Comparison of ENCODE assay signal across 15 mouse cellular contexts in the genomic region with DNA sequence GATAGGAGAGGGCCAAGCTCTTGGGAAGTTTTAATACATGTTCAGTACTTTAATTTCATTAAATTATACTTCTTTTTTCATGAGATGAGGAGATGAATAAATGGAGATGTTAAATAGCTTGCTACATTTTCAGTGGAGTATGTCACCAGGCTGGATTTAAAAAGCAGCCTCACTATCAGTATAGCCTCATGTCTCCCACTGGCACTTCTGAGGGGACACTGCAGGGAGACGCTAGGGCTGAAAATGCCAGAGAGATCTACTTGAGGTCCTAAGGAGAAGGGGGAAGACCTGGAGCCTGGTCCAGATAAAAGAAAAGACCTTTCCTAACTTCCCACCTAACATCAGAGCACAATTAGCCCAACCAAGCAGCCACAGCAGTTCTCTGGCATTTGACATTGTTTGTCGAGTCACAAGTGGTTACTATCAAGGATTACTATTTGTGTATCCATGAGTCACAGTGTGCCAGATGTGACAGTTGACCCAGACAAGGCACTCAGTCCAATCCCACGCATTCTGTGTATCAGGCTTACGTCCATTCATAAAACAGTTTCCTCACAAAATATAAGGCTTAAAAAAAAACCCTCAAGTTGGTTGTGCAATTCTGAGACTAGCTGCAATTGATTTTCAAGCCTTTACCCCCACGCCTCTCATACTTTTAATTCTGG.
A peak's percentile ranks its signal among the peaks of the same experiment; 100 is the strongest.
DNase-seq lines count a peak whose midpoint lies in the region; ATAC-seq and TF ChIP-seq lines count a peak whose summit lies in the region.
"Had no signal": no experiment of that assay in that cellular context is flagged by ENCODE, and none has a peak within 500 bp of the region (broad histone marks: within the 10 kb centered on the region; RNA-seq: fewer than 3 reads in every experiment).

No protein-coding gene starts in this region.

- TF ChIP-seq EP300 in lung, postnatal 0 days (IDR thresholded peaks at IDR 0.05) = no peak

- no peaks in the 10 kb centered on the region for H3K9me3 ChIP-seq in heart, embryonic 10.5 days
- no peaks in the 10 kb centered on the region for H3K9me3 ChIP-seq in lung, postnatal 0 days (ENCODE audit: low read length)
- H3K9me3 ChIP-seq in midbrain, embryonic 15.5 days = no peaks in the 10 kb centered on the region
- H3K9me3 ChIP-seq: embryonic facial prominence, embryonic 13.5 days; liver, embryonic 15.5 days had no signal

- no peaks in the 10 kb centered on the region for H3K36me3 ChIP-seq in heart, embryonic 10.5 days
- H3K36me3 ChIP-seq in lung, postnatal 0 days (ENCODE audit: insufficient read depth, low read length) = no peaks in the 10 kb centered on the region
- no peaks in the 10 kb centered on the region for H3K36me3 ChIP-seq in midbrain, embryonic 15.5 days (replicated peaks)
- H3K36me3 ChIP-seq: embryonic facial prominence, embryonic 13.5 days; liver, embryonic 15.5 days had no signal

- peaks cover 14% of the 10 kb centered on the region for H3K4me1 ChIP-seq in heart, embryonic 10.5 days
- no peaks in the 10 kb centered on the region for H3K4me1 ChIP-seq in lung, postnatal 0 days (ENCODE audit: insufficient read depth, low read depth, low read length)
- H3K4me1 ChIP-seq in midbrain, embryonic 15.5 days = no peaks in the 10 kb centered on the region
- H3K4me1 ChIP-seq: liver, embryonic 15.5 days had no signal

- H3K27ac ChIP-seq in heart, embryonic 10.5 days = no peak overlapping the region; the same call in 1 of the 2 replicates
- no peak overlapping the region for H3K27ac ChIP-seq in lung, postnatal 0 days (ENCODE audit: low read length)
- no peak overlapping the region for H3K27ac ChIP-seq in midbrain, embryonic 15.5 days
- H3K27ac ChIP-seq: embryonic facial prominence, embryonic 13.5 days; liver, embryonic 15.5 days had no signal

- H3K27me3 ChIP-seq in heart, embryonic 10.5 days (ENCODE audit: insufficient read depth, poor library complexity, severe bottlenecking) = no peaks in the 10 kb centered on the region
- no peaks in the 10 kb centered on the region for H3K27me3 ChIP-seq in lung, postnatal 0 days (replicated peaks; ENCODE audit: insufficient read depth, low read length)
- no peaks in the 10 kb centered on the region for H3K27me3 ChIP-seq in midbrain, embryonic 15.5 days (replicated peaks)
- H3K27me3 ChIP-seq: liver, embryonic 15.5 days had no signal

- ATAC-seq in lung, postnatal 0 days = peak; percentile 84
- ATAC-seq in midbrain, embryonic 15.5 days (replicated peaks) = no peak
- ATAC-seq: intestine, postnatal 0 days had no signal

- H3K4me2 ChIP-seq in lung, postnatal 0 days (replicated peaks; ENCODE audit: low read depth, low read length) = no peak overlapping the region
- no peak overlapping the region for H3K4me2 ChIP-seq in midbrain, embryonic 15.5 days
- H3K4me2 ChIP-seq: embryonic facial prominence, embryonic 13.5 days; liver, embryonic 15.5 days had no signal

- WGBS in heart, embryonic 10.5 days = 33% methylated on average over 5 of the region's 5 CpGs
- 14% methylated on average over 5 of the region's 5 CpGs for WGBS in lung, postnatal 0 days
- WGBS in midbrain, embryonic 15.5 days = 83% methylated on average over 5 of the region's 5 CpGs

- DNase-seq in urinary bladder, postnatal 14 days (ENCODE audit: low spot score) = peak; percentile 20
- DNase-seq in urinary bladder, adult 2 months (ENCODE audit: low spot score) = no peak
- DNase-seq in heart, embryonic 10.5 days (ENCODE audit: low spot score) = peak; percentile 76
- peak; percentile 62 for DNase-seq in lung, postnatal 0 days (ENCODE audit: low spot score)
- DNase-seq in spleen, postnatal 10 days (ENCODE audit: low spot score in 2 of 2) = no peak
- no peak for DNase-seq in layer of hippocampus, postnatal 25 days (ENCODE audit: extremely low spot score in 1 of 2, low spot score in 1 of 2)
- DNase-seq: adrenal gland, postnatal 10 days; cerebellum, adult 18-20 months; gastrocnemius, adult 2 months; right cerebral cortex, postnatal 25 days; thymus, adult 18-20 months had no signal

- H3K9ac ChIP-seq in lung, postnatal 0 days (replicated peaks; ENCODE audit: low read depth) = no peak overlapping the region
- H3K9ac ChIP-seq in midbrain, embryonic 15.5 days = no peak overlapping the region
- H3K9ac ChIP-seq: embryonic facial prominence, embryonic 13.5 days; liver, embryonic 15.5 days had no signal

- TF ChIP-seq CTCF in lung, postnatal 0 days (IDR thresholded peaks at IDR 0.05) = no peak

- no peak overlapping the region for H3K4me3 ChIP-seq in heart, embryonic 10.5 days
- no peak overlapping the region for H3K4me3 ChIP-seq in lung, postnatal 0 days (ENCODE audit: low read depth, low read length)
- H3K4me3 ChIP-seq in midbrain, embryonic 15.5 days = no peak overlapping the region
- H3K4me3 ChIP-seq: embryonic facial prominence, embryonic 13.5 days; gastrocnemius, adult 2 months; liver, embryonic 15.5 days had no signal

Comparison
In these comparisons a context has a peak if more than half of its experiments do, and no peak if none do; other contexts are left out.
1. DNase-seq: peak in urinary bladder, postnatal 14 days (single experiment), heart, embryonic 10.5 days (single experiment) and lung, postnatal 0 days (single experiment); none in urinary bladder, adult 2 months (single experiment), spleen, postnatal 10 days (0 of 2) and layer of hippocampus, postnatal 25 days (0 of 2).